Mouse (Mus musculus) lung, adult 18-20 months (tissue): ENCODE measurements at regions not wholly inside any gene's neighbourhood (a gene's known extent, or its start where the extent isn't known, plus 50 kb on each side); places are given as distances from the start of the nearest gene placed in this dataset.

Source experiments
- DNase-seq, 2 experiments: peaks; one replicate each; pipeline ENCODE4 v3.0.0; 2022; ENCODE audit warnings: mixed read lengths in 2 of 2

- no peak for DNase-seq
Measured at GRCm38 (mm10) chr3:154388656-154389055, 58.2 kb upstream of the Lhx8 start.

- no peak for DNase-seq
Measured at GRCm38 (mm10) chr3:154387271-154387670, 56.8 kb upstream of the Lhx8 start.

GRCm38 (mm10) chr3:154385831-154386312, 55.4 kb upstream of the Lhx8 start:
- DNase-seq: no peak

GRCm38 (mm10) chr3:154382811-154383210, 52.4 kb upstream of the Lhx8 start:
- DNase-seq: no peak

- DNase-seq: no peak
Measured at GRCm38 (mm10) chr3:154381561-154381960, 51.1 kb upstream of the Lhx8 start.
